Mouse (Mus musculus): ENCODE measurements around the gene Cit.
A peak's percentile ranks its signal among the peaks of the same experiment; 100 is the strongest.
"Not testable (repeated sequence)": the region's sequence is repeated elsewhere in the genome, so short reads cannot be mapped to it uniquely, and the experiment has no call there.

Gene Cit

DNA sequence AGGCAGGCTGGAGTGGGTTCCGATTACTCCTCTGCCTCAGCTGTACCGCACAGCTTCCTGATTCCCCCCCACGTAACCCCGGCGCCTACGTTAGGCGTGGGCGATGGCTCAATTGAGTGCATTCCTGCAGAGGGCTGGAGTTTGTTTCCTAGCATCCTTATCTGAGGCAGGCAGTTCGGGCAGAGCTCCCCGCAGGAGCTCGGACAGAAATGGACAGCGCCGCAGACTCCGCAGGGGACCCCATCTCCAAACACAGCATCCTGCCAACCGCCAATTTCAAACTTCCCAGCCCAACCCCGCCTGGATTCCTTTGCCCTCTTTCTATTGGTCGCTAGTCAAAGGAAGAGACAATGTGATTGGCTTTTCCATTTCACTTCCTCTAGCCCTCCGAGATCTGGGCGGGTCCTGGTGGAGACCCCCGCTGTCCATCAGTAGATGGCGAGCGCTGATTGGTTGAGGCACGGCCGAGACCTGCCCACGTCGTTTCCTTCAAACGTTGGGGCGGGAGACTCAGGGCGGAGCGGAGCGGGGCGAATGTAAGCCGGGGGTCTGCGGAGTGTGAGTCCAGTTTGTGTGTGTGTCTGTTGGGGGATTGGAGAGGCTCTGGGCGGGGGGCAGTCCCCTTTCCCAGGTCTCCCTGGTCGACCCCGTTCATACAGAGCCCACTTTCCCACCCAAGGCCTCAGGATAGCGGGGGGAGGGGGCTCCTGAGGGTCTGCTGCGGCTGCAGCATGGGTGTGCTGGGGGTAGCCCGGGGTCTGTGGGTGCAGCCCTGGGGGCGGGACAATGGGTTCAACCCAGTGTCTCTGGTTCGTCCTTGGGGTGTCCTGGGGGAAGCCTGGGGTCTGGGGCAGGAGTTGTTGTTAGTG, at the start of gene Cit:
Gene Cit (plus strand): TSS at position 513 of the 869 bp plus-strand sequence.
- DNase-seq = peak; percentile 87

DNA sequence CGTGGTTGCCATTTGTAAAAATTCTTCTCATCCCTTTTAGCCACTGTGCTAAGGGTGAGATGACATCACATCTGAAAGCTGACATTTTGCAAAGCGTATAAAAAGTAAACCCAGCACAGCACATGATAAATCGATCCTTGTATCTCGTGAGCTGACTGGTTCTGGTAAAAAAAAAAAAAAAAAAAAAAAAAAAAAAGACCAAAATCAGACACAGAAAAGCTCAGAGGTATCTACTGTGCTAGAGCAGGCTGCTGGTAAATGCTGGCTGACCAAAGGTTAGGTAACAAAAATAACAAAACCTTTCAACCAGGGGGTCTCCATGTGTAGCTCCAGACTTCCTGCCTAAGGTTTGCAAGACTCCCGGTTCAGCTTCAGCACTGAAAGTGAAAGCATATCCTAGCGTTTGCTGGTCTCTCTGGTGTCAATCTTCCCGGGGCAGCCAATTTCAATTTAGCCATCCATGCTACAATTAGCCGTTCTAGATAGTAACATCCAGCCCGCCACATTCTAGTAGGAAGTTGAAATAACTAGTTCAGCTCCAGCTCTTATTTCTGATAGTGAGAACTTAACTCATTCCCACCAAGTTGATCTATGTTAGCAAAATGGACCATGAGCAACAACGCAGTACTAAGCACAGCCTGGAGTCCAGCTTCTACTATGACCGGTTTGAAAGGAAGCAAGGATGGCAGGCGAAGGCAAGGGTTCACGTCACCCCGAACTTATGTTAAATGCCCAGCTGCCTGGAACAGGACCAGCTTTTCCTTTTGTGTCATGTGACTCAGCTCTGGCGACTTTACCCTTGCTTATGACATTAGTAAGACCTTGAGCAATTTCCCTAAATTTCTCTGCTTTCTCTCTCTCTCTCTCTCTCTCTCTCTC, 45.8 kb upstream of the Cit start:
- DNase-seq = no peak

DNA sequence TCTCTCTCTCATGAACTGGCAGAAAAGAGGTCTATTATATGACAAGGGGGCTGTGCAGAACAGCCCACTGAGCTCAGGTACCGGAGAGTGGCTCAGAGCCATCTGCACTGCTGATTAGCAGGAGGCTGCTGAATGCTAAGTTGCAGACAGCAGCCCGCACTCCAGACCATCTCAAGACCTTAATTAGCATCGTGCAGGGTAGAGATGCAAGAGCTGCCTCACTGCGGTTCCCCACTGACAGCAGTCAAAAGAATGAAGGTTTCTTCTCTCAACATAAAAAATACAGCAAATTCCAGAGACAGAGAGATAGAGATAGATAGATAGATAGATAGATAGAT, 45.2 kb upstream of the Cit start:
- no peak for DNase-seq

DNA sequence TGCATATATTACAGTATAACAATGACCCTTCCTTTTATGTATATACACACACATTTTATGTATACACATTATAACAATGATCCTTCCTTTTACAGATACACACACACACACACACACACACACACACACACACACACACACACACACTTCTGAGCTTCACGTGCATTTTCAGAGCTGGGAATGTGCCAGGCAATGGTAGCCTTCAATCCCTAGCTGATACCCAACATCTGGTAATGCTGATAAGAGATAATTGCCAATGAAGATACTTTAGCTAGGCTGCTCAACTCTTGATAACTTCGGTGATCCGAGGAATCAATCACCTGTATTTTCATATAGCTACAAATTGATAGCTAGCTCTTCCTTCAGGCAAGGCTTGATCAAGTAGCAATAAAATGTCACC, 32.8 kb upstream of the Cit start:
- no peak for DNase-seq

DNA sequence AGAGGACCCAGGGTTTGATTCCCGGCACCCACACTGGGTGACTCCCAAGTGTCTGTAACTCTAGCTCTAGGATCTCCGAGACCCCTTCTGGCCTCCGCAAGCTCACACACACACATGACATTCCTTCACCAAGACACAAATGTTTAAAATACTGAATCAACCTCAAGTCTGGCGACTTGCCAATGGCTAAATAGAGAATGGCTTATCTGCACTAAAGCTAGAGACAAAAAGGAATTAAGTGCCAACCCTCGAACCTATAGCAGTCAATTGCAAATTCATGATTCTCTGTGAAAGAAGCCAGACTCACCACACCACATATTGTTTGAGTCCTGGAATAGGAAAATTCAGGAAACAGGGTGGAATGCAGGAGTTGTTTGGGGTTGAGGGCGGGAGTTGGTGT, 28.1 kb upstream of the Cit start:
- DNase-seq = no peak

DNA sequence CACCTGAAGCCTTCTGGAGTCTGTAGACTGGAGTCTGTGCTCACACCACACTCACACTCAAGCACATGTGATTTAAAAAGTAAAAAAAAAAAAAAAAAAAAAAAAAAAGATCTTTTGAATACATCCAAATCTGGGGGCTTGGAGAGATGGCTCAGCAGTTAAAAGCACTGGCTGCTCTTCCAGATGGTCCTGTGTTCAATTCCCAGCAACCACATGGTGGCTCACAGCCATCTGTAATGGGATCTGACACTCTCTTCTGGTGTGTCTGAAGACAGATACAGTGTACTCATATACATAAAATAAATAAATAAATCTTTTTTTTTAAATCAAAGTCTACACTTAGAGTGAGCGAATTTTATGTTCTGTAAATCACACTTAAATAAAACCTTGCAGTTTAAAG, 27.4 kb upstream of the Cit start:
- DNase-seq = not testable (repeated sequence)

DNA sequence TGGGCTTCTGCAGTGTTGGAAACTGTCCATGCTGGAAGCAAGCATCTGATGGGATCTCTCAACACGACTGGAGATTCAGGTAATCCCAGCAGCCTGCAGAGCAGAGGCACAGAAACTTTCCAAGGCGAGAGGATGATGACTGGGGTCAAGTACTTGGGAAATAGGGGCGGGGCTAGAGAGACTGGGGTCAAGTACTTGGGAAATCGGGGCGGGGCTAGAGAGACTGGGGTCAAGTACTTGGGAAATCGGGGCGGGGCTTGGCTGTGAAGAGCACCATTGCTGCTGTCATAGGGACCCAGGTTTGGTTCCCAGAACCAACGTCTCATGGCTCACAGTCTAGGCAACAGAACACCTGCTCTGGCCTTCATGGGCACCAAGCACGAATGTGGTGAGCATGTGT, 25.1 kb upstream of the Cit start:
- no peak for DNase-seq

DNA sequence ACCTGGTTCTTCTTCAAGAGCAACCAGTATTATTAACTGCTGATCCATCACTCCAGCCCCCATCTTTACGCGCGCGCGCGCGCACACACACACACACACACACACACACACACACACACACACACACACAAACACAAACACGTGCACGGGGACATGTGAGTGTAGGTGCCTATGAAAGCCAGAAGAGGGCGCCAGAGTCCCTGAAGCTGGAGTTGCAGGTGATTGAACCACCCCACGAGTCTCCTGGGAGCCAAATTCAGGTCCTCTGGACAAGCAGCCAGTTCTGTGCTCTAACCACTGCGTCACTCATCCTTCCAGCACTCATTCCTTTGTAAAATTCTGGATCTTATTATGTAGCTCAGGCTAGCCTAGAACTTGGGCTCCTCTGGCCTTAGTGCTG, 23.9 kb upstream of the Cit start:
- no peak for DNase-seq

DNA sequence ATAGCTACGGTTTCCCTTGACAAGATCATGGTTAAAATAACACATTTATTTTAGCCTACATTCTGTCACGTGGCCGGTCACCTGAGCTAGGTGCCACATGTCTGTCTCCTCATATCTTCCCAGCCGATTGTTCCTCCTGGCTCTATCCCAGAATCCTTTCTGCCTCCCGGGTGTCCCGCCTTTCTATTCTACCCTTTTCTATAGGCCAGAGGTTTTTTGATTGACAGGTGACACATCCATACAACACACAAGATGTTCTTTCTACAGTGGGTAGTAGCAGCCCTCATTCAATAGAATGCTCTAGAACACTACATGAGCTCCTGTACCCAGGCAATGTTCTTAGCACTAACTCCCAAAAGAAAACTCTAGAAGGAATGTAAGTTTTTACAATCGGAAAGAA, 23.2 kb upstream of the Cit start:
- DNase-seq = no peak

DNA sequence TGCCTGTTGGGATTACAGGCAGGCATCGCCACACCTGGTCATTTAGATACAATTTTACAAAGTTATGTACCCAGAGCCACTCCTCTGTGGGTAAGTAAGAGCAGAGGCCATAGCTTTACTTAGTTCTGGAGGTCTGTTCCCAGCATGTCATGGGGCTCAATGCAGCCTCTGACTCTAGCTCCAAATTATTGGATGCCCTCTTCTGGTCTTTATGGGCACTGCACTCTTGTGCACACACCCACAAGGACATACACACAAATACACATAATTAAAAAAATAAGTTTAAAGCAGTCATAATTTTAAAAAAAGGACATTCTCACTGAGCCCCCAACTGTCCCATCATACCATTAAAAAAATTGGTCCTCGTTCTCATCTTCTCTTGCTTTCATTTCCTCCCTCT, 12.3 kb upstream of the Cit start:
- no peak for DNase-seq

DNA sequence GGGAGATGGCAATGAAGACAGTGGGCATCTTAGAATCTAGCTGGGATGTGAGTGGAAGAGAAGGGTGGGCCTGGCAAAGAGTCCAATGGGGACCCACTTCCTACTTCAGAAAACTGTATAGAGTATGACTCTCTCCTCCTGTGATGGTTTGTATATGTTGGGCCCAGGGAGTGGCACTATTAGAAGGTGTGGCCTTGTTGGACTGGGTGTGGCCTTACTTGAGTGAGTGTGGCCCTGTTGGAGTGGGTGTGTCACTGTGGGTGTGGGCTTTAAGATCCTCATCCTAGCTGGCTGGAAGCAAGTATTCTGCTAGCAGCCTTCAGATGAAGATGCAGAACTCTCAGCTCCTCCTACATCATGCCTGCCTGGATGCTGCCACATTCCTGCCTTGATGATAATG, 11.3 kb upstream of the Cit start:
- not testable (repeated sequence) for DNase-seq

DNA sequence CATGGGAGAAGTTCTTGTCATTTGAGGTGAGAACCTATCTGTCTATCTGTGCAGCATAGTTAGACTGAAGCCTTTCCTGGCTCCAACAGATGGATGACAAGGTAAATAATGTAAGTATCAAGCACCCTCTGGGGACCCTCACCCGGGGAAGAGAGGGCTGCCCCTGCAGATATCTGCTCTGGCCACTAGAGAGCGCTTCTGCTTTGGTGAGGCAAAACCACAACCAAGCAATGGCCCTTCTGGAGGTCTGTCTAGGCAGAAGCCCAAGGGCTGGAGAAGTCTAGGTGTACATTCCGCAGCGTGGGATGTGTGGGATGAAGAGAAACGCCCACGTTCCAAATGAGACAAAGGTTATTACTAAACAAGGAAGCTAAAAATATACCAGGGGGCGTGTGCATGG, 9.8 kb upstream of the Cit start:
- no peak for DNase-seq

DNA sequence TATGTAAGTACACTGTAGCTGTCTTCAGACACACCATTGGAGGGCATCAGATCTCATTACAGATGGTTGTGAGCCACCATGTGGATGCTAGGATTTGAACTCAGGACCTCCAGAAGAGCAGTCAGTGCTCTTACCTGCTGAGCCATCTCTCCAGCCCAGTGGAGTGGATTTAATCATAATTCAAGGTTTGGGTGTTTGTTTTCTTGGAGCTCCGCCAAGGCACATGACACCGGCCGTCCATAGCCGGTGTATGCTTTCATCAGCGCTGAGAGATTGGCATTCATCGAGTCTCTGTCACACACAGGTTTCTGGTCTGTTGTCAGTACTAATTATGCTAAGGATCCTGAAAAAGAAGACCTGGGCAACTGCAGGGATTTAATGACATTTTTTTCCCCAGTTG, 7.0 kb upstream of the Cit start:
- no peak for DNase-seq

DNA sequence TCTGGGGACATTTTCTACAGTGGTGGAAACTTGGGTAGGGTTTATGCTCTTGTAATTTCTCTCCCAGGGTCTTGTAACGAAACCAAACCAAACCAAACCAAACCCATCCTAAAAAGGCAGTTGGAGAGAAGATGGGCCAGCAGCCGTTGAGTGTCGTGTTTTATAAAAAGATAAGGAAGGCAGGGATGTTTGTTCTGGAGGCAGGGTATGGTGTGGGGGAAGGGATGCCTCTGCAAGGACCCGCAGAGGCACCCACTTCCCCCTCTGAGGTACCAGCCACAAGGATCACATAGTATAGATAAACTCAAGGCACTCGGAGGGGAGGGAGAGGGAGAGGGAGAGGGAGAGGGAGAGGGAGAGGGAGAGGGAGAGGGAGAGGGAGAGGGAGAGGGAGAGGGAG, 4.6 kb upstream of the Cit start:
- no peak for DNase-seq

DNA sequence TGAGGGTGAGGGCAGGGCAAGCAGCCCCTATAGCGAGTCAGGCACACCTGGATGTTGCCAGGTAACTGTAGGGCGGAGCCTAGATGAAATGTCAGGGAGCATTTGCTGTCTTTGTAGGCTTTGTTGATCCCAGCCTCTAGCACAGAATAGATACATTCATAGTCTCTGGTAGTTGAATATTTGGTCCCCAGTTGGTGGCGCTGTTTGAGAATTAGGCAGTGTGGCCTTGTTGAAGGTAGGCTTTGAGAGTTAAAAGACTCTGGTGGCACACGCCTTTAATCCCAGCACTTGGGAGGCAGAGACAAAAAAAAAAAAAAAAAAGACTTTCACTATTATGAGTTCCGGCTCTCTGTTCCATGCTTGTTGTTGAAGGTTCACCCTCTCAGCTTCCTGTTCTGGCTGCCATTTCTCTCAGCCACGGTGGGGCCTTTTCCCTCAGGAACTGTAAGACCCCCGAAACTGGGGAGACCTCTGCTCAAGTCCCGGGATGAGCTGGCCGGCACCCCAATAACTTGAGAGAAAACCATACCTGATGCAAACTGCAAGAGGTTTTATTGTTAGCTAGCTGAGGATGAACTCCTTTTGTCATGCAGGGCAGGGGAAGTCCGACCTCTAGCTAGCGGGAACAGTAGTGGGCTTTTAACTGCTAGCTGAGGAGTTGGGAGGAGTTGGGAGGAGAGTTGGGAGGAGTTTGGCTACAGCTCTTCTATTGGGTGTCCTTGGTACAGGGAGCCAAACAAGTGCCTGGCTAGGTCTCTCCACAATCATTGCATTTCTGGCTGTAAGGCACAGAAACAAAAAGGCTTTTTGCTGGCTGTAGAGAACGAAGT, 3.9 kb upstream of the Cit start:
- no peak for DNase-seq

DNA sequence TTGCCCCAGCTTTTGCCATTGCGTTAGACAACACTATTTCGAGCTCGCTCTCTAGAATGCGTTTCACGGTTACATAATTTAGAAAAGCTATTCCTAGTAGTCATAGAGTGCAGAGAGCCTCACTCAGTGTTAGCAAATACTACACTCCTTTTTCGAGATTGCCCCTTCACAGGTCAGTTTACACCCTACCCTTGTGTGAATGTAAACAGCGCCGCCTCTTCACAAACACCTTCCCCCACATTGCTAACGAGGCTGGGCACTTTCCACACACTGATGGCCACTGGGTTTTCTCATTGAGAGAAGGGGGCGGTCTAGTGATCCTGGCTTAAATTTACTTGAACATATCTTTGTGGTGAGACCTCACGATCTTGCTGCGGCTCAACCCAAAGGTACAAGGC, 711 bp upstream of the Cit start:
- no peak for DNase-seq

DNA sequence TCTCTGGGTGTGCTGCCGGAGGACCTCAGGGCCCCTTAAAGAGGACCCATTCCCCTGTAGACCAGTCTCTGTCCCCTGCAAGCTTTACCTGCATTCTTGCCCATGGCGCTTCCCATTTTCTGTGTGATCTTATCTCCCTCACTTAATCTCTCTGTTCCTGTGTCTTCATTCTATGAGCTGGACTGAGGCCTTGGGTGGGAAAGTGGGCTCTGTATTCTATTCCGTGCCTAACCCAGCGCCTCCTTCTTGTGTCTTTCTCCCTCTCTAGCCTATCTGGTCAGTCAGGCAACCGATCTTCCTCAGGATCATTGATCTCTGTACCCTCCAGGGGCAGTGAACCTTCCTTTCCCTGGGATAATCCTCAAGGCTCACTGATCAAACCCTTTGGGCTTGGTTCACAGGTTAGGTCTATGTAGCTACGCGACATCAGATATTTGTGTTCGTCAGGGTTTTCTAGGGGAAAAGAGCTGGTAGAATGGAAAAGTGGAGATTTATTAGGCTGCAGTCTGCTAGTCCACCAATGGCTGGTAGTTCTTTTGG, 627 bp downstream of the Cit start:
- DNase-seq = no peak

DNA sequence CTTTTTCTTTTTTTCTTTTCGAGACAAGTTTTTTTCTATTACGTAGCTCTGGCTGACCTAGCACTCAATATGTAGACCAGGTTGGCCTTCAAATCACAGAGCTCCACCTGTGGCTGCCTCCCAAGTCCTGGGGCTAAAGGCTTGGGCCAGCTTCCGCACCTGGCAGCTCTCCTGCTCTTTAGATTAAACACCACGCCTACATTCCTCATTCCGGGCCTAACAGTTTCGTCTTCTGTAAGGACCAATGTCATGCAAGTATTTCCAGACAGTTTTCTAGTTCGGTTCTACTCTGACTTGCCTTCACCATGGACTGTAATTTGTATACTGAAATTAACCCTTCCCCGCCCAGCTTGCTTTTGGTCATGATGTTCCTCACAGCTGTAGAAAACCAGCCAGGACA, 2.1 kb downstream of the Cit start:
- DNase-seq = no peak

DNA sequence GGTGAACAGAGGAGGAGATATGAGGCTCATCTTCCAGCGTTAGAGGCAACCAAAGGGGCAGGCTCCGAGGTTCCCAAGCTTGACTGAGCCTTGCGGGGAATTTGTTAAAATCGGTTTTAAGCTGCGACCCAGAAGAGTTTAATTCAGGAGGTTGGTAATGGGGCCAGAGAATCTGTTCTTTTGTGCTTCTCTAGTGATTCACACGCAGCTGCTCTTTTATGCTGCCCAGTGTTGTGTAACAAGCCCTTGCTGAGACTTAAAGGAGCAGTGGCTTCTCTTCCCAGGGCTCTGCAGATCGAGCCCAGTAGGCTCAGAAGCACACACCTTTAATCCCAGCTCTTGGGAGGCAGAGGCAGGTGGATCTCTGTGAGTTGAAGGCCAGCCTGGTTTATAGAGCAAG, 3.4 kb downstream of the Cit start:
- DNase-seq = peak; percentile 6

DNA sequence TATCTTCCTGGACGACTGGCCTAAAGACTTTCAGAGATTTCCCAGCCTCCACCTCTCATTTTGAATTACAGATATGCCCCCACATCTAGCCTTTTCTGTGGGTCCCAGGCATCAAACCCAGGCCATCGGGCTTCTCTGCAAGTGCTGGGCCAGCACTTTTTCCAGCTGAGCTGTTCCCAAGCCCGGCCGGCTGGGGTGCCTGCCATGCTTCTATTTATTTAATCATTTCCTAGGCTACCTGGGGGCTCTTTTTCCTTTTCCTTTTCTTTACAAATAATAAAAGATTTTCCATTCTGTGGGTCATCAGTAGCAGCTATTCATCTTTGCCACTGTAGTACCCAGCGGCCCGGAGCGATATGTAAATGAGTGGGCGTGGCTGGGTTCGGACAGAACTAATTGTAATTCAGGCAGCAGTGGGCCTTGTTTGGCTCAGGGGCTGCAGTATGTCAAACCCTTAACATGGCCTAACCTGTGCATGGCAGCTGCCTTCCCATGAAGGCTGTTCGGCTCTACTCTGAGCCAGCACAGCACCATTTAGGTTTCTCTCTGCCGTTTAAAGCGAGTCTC, 4.3 kb downstream of the Cit start:
- no peak for DNase-seq

DNA sequence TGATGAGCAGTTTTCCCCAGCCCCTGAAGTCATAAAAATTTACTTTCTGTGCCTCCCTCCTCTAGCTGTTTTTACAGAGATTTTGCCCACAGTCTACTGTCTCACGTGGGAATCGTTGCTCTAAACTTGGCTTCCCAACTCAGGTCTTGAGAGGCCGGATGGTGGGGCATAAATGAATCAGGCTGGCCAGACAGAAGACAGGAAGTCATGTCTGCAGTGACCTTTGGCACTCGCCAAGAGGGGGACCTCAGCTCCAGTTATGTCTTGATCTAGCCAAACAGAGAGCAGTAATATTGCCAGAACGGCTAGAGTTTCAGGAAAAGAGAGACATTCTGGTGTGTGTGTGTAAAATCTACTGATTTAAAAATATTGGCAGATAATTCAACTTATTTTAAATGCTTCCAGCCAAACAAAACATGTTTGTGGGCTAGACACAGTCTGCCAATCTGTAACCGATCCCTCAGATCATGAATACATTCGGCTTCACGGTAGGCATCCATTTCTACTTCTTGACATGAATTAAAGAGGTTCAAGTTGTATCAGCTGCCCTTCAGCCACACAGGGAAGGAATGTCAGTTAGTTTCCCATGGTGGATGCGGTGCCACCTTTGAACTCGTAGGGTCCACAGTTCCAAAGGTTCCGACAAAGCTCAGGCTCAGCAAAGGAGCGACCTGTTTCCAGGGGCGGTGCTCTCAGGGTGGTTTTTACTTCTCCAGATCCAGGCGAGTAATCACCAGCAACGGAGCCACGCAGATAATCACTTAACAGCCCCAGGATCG, 5.4 kb downstream of the Cit start:
- DNase-seq = no peak

DNA sequence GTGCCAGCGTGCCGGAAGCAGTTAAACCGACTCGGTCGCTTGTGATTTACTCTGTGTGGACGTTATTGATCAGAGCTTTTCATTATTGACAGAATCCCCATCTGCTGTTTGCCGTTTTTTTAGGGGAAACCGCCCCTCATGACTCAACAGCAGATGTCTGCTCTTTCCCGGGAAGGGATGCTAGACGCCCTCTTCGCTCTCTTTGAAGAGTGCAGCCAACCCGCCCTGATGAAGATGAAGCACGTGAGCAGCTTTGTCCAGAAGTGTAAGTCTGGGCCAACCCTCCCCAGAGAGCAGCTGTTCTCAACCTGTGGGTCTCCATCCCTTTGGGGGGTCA, 5.9 kb downstream of the Cit start:
- no peak for DNase-seq
